18 mouse cellular contexts compared by ENCODE assay signal in the genomic region with DNA sequence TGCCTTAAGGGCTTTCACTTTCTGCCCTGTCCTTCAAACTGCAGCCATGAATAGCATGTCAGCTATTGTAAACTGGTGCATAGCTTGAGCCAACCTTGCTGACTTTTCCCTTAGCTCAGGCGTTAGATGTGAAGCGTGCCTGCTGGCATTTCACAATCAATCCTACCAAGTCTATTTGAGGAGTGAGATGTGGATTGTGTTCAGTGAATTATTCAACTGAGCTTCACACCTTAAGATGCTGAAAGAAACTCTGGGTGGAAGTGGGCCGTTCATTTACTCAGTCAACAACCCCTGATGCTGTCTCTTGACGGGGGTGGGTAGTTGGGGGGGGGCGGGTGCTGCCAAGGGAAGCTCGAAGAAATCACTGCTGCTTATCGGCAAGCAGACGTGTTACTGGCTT. TPM values are rescaled to one million over a fixed set of nuclear protein-coding genes. Genes with fewer than 3 reads are reported as not detected.
"Had no signal": no experiment of that assay in that cellular context is flagged by ENCODE, and none has a peak within 500 bp of the region (broad histone marks: within the 10 kb centered on the region; RNA-seq: fewer than 3 reads in every experiment).

No protein-coding gene starts in this region.

- H3K9ac ChIP-seq: liver, embryonic 14.5 days; lung, embryonic 15.5 days; midbrain, embryonic 12.5 days; neural tube, embryonic 13.5 days; neural tube, embryonic 15.5 days; stomach, embryonic 15.5 days had no signal

- H3K4me3 ChIP-seq: lung, embryonic 15.5 days; midbrain, embryonic 10.5 days; midbrain, embryonic 12.5 days; myocyte; neural tube, embryonic 13.5 days; neural tube, embryonic 15.5 days; stomach, embryonic 15.5 days had no signal

- ATAC-seq: midbrain, embryonic 16.5 days had no signal

- H3K9me3 ChIP-seq: lung, embryonic 15.5 days; midbrain, embryonic 10.5 days; midbrain, embryonic 12.5 days; neural tube, embryonic 13.5 days; neural tube, embryonic 15.5 days; stomach, embryonic 15.5 days had no signal

- H3K4me1 ChIP-seq: lung, embryonic 15.5 days; midbrain, embryonic 10.5 days; midbrain, embryonic 12.5 days; neural tube, embryonic 13.5 days; neural tube, embryonic 15.5 days; stomach, embryonic 15.5 days had no signal

- H3K4me2 ChIP-seq: lung, embryonic 15.5 days; midbrain, embryonic 12.5 days; neural tube, embryonic 13.5 days; neural tube, embryonic 15.5 days; stomach, embryonic 15.5 days had no signal

- H3K27ac ChIP-seq: liver, embryonic 14.5 days; lung, embryonic 15.5 days; midbrain, embryonic 10.5 days; midbrain, embryonic 12.5 days; neural tube, embryonic 13.5 days; neural tube, embryonic 15.5 days; stomach, embryonic 15.5 days; stomach, postnatal 0 days had no signal

- DNase-seq: lung, adult 2 months; lung, postnatal 10 days; lung, postnatal 4 days; midbrain, embryonic 14.5 days; right cerebral cortex, postnatal 14 days; thymus, adult 18-20 months; thymus, postnatal 14 days; thymus, postnatal 36 days had no signal

- H3K36me3 ChIP-seq: lung, embryonic 15.5 days; midbrain, embryonic 10.5 days; midbrain, embryonic 12.5 days; neural tube, embryonic 13.5 days; neural tube, embryonic 15.5 days; stomach, embryonic 15.5 days had no signal

RNA-seq across cellular contexts. Expression of gene Lhx2, which starts 15.7 kb away (rescaled TPM):
- polyA plus RNA-seq: lung, adult 2 months; lung, embryonic 15.5 days; stomach, postnatal 0 days had no signal
